In genomic region chr9:8134117-8134574, GRCm38 (mm10) we compare ENCODE assay signal across 8 mouse cellular contexts. TPM values are rescaled to one million over a fixed set of nuclear protein-coding genes. Genes with fewer than 3 reads are reported as not detected.
DNase-seq lines count a peak whose midpoint lies in the region; ATAC-seq and TF ChIP-seq lines count a peak whose summit lies in the region.

Gene Cep126 (minus strand): TSS chr9:8134294.

- TF ChIP-seq CTCF in bone marrow, adult 2 months (IDR thresholded peaks at IDR 0.05; ENCODE audit: control insufficient read depth, insufficient read depth, low read length): no peak
- TF ChIP-seq CTCF in small intestine, adult 2 months (IDR thresholded peaks at IDR 0.05; ENCODE audit: extremely low read depth, insufficient read length, insufficient replicate concordance, low read depth, low read length): no peak

- WGBS in bone marrow, adult 2 months: under 1% methylated on average over 71 of the region's 72 CpGs
- under 1% methylated on average over 58 of the region's 72 CpGs for WGBS in embryonic facial prominence, embryonic 12.5 days
- WGBS in limb, embryonic 11.5 days: under 1% methylated on average over 64 of the region's 72 CpGs
- WGBS in midbrain, embryonic 12.5 days: 1% methylated on average over 71 of the region's 72 CpGs
- under 1% methylated on average over 72 of the region's 72 CpGs for WGBS in small intestine, adult 2 months

- H3K36me3 ChIP-seq in embryonic facial prominence, embryonic 12.5 days: no peaks in the 10 kb centered on the region
- H3K36me3 ChIP-seq in limb, embryonic 11.5 days (ENCODE audit: control insufficient read depth, insufficient read depth, low read length): no peaks in the 10 kb centered on the region
- H3K36me3 ChIP-seq in midbrain, embryonic 12.5 days: no peaks in the 10 kb centered on the region
- no peaks in the 10 kb centered on the region for H3K36me3 ChIP-seq in small intestine, adult 2 months (ENCODE audit: control insufficient read depth, insufficient read depth, low read length)

- H3K4me3 ChIP-seq in bone marrow, adult 2 months (replicated peaks; ENCODE audit: control insufficient read depth, low read depth, low read length): peak within 1 kb of the TSS; percentile 52
- peak within 1 kb of the TSS; percentile 87 for H3K4me3 ChIP-seq in embryonic facial prominence, embryonic 12.5 days
- H3K4me3 ChIP-seq in limb, embryonic 11.5 days (ENCODE audit: low read depth, low read length): peak within 1 kb of the TSS; percentile 65
- peak within 1 kb of the TSS; percentile 89 for H3K4me3 ChIP-seq in midbrain, embryonic 12.5 days
- H3K4me3 ChIP-seq in small intestine, adult 2 months (ENCODE audit: low read depth, low read length): peak within 1 kb of the TSS; percentile 83

- no peaks in the 10 kb centered on the region for H3K9me3 ChIP-seq in embryonic facial prominence, embryonic 12.5 days
- H3K9me3 ChIP-seq in limb, embryonic 11.5 days (ENCODE audit: control insufficient read depth, low read length): no peaks in the 10 kb centered on the region
- H3K9me3 ChIP-seq in midbrain, embryonic 12.5 days: no peaks in the 10 kb centered on the region

- H3K27ac ChIP-seq in bone marrow, adult 2 months (ENCODE audit: control insufficient read depth, insufficient read depth, low read depth, low read length, poor library complexity): no peak within 1 kb of the TSS; the same call in 1 of the 2 replicates
- no peak within 1 kb of the TSS; the same call in 1 of the 2 replicates for H3K27ac ChIP-seq in embryonic facial prominence, embryonic 12.5 days
- H3K27ac ChIP-seq in limb, embryonic 11.5 days (replicated peaks; ENCODE audit: low read depth, low read length): no peak within 1 kb of the TSS
- peak within 1 kb of the TSS; percentile 56 for H3K27ac ChIP-seq in midbrain, embryonic 12.5 days (replicated peaks)
- H3K27ac ChIP-seq in small intestine, adult 2 months (ENCODE audit: insufficient read depth, low read depth, low read length): no peak within 1 kb of the TSS

- no peaks in the 10 kb centered on the region for H3K27me3 ChIP-seq in embryonic facial prominence, embryonic 12.5 days
- no peaks in the 10 kb centered on the region for H3K27me3 ChIP-seq in limb, embryonic 11.5 days (ENCODE audit: control insufficient read depth, insufficient read depth, low read length)
- H3K27me3 ChIP-seq in midbrain, embryonic 12.5 days: no peaks in the 10 kb centered on the region
- no peaks in the 10 kb centered on the region; the same call in 1 of the 2 replicates for H3K27me3 ChIP-seq in small intestine, adult 2 months (ENCODE audit: control insufficient read depth, insufficient read depth, low read length)

- no peaks in the 10 kb centered on the region for H3K4me1 ChIP-seq in bone marrow, adult 2 months (ENCODE audit: control insufficient read depth, insufficient read depth, low read length)
- no peaks in the 10 kb centered on the region for H3K4me1 ChIP-seq in embryonic facial prominence, embryonic 12.5 days
- H3K4me1 ChIP-seq in limb, embryonic 11.5 days (ENCODE audit: control insufficient read depth, insufficient read depth, low read length): no peaks in the 10 kb centered on the region
- H3K4me1 ChIP-seq in midbrain, embryonic 12.5 days: peaks cover 3% of the 10 kb centered on the region; the same call in 1 of the 2 replicates
- no peaks in the 10 kb centered on the region for H3K4me1 ChIP-seq in small intestine, adult 2 months (ENCODE audit: control insufficient read depth, insufficient read depth, insufficient read length, low read length)

- peak; percentile 77 to 82 for DNase-seq in heart, adult 9 months (ENCODE audit: low spot score in 2 of 2)
- peak; percentile 78 to 83 for DNase-seq in kidney, adult 8-10 months
- peak; percentile 93 for DNase-seq in limb, embryonic 11.5 days (ENCODE audit: low spot score)

- H3K9ac ChIP-seq in embryonic facial prominence, embryonic 12.5 days: peak within 1 kb of the TSS; percentile 56
- peak within 1 kb of the TSS; percentile 31; the same call in 1 of the 2 replicates for H3K9ac ChIP-seq in limb, embryonic 11.5 days (ENCODE audit: low read length)
- H3K9ac ChIP-seq in midbrain, embryonic 12.5 days (replicated peaks): peak within 1 kb of the TSS; percentile 63

- peak within 1 kb of the TSS; percentile 61 for H3K4me2 ChIP-seq in embryonic facial prominence, embryonic 12.5 days (replicated peaks)
- H3K4me2 ChIP-seq in limb, embryonic 11.5 days (ENCODE audit: low read depth, severe bottlenecking): peak within 1 kb of the TSS; percentile 37
- peak within 1 kb of the TSS; percentile 60 for H3K4me2 ChIP-seq in midbrain, embryonic 12.5 days (replicated peaks)

- no peak for TF ChIP-seq POLR2A in bone marrow, adult 2 months (IDR thresholded peaks at IDR 0.05; ENCODE audit: borderline replicate concordance, control insufficient read depth, low read depth, low read length)
- TF ChIP-seq POLR2A in small intestine, adult 2 months (IDR thresholded peaks at IDR 0.05; ENCODE audit: low read depth, low read length): no peak

- ATAC-seq in embryonic facial prominence, embryonic 12.5 days (ENCODE audit: insufficient number of reproducible peaks, insufficient read depth, low FRiP score, low TSS enrichment): peak; percentile 95
- ATAC-seq in limb, embryonic 11.5 days (ENCODE audit: insufficient number of reproducible peaks, low FRiP score, low TSS enrichment, low read depth): peak; percentile 97
- peak; percentile 99 for ATAC-seq in midbrain, embryonic 12.5 days (ENCODE audit: low FRiP score, low read depth)
- ATAC-seq in erythroid progenitor cell, adult 5-6 weeks (replicated peaks; ENCODE audit: low FRiP score, poor library complexity, severe bottlenecking): no peak

RNA-seq across cellular contexts. Expression of gene Cep126, which starts in this region (rescaled TPM):
- 2.1 TPM in 1 of 2 replicates, not detected in the other for polyA plus RNA-seq in bone marrow, adult 2 months (2011; ENCODE audit: insufficient read depth, insufficient read length, low replicate concordance, missing spikeins)
- polyA plus RNA-seq in embryonic facial prominence, embryonic 12.5 days (2016; fragmentation: Nextera tagmentation; extraction: Ambion mirVana): 2.7 and 4.6 TPM in 2 replicates
- 4.5 and 4.7 TPM in 2 replicates for polyA plus RNA-seq in limb, embryonic 11.5 days (2014; fragmentation: Nextera tagmentation; extraction: Ambion mirVana)
- polyA plus RNA-seq in midbrain, embryonic 12.5 days (2016; fragmentation: Nextera tagmentation; extraction: Ambion mirVana): 4.2 and 5.1 TPM in 2 replicates
- 0.03 and 0.27 TPM in 2 replicates for polyA plus RNA-seq in small intestine, adult 2 months (2012; rRNA removed)
- not detected in 2 replicates for total RNA-seq in erythroid progenitor cell, adult 5-6 weeks (2015; ENCODE audit: low replicate concordance)
- total RNA-seq in erythroid progenitor cell, adult 5-6 weeks (2017; ENCODE audit: low replicate concordance): not detected in 2 replicates
